Mouse (Mus musculus) intestine, embryonic 16.5 days (tissue): ENCODE data around the gene Slc25a13. TPM values are rescaled to one million over a fixed set of nuclear protein-coding genes. Genes with fewer than 3 reads are reported as not detected.

Experiments
- ATAC-seq: fragments of 200-750 bp; cut with Nextera tagmentation; 2 replicates; pipeline ENCODE4 v1.8.0; 2017; ENCODE audit warnings: moderate TSS enrichment, moderate library complexity
- H3K27ac ChIP-seq: fragments of 300-500 bp; sonication (generic); 2 replicates; pipeline ENCODE4 v1.5.1; 2014; ENCODE audit warnings: mild to moderate bottlenecking, low read length
- H3K27me3 ChIP-seq: fragments of 300-500 bp; sonication (generic); replicated peaks from 2 replicates; pipeline ENCODE4 v1.6.1; 2014; ENCODE audit warnings: low read length, control low read depth, mixed read lengths; ENCODE audit not compliant: control insufficient read depth, insufficient read depth
- H3K36me3 ChIP-seq: fragments of 300-500 bp; sonication (generic); 2 replicates; pipeline ENCODE4 v1.6.1; 2014; ENCODE audit warnings: low read length, control low read depth; ENCODE audit not compliant: control insufficient read depth, insufficient read depth
- H3K4me1 ChIP-seq: fragments of 300-500 bp; sonication (generic); 2 replicates; pipeline ENCODE4 v1.6.1; 2014; ENCODE audit warnings: low read length, control low read depth, mixed read lengths; ENCODE audit not compliant: control insufficient read depth, insufficient read depth
- H3K4me2 ChIP-seq: fragments of 300-500 bp; sonication (generic); 2 replicates; pipeline ENCODE4 v1.6.1; 2014; ENCODE audit warnings: low read depth, low read length, control low read depth
- H3K4me3 ChIP-seq: fragments of 300-500 bp; sonication (generic); 2 replicates; pipeline ENCODE4 v1.5.1; 2014; ENCODE audit warnings: mild to moderate bottlenecking, low read length
- H3K9ac ChIP-seq: fragments of 300-500 bp; sonication (generic); 2 replicates; pipeline ENCODE4 v1.6.1; 2014; ENCODE audit warnings: low read depth, low read length
- H3K9me3 ChIP-seq: fragments of 300-500 bp; sonication (generic); 2 replicates; pipeline ENCODE4 v1.6.1; 2016; ENCODE audit warnings: low read length, control low read depth; ENCODE audit not compliant: control insufficient read depth
- WGBS: fragments of 180-500 bp; shearing (Covaris S2); extraction: QIAGEN DNeasy Blood & Tissue Kit; methylation state at CpG from one replicate; pipeline ENCODE4 v1.1.7; 2014; 5-methylcytosine and 5-hydroxymethylcytosine counted together
- polyA plus RNA-seq: library from polyadenylated mRNA; unstranded; fragments of >200 nt; fragmentation: Nextera tagmentation; extraction: Ambion mirVana; gene quantifications from 2 replicates; pipeline ENCODE4 v1.2.1, GENCODE M21; 2015

Slc25a13 gene
- polyA plus RNA-seq, 1 experiment from 2014 or later = 53.1 TPM

- no peak for ATAC-seq
- Histone ChIP-seq H3K36me3 (no peaks in the 10 kb centered on the region), H3K4me1 (no peaks in the 10 kb centered on the region), H3K27ac (no peak overlapping the region), H3K4me3 (no peak overlapping the region), H3K9me3 (no peaks in the 10 kb centered on the region), H3K4me2 (no peak overlapping the region), H3K27me3 (no peaks in the 10 kb centered on the region), H3K9ac (no peak overlapping the region)
- WGBS = 83% methylated on average over 10 of the region's 10 CpGs
Measured at GRCm38 (mm10) chr6:6092497-6092896, 124.5 kb downstream of the Slc25a13 start.

DNA sequence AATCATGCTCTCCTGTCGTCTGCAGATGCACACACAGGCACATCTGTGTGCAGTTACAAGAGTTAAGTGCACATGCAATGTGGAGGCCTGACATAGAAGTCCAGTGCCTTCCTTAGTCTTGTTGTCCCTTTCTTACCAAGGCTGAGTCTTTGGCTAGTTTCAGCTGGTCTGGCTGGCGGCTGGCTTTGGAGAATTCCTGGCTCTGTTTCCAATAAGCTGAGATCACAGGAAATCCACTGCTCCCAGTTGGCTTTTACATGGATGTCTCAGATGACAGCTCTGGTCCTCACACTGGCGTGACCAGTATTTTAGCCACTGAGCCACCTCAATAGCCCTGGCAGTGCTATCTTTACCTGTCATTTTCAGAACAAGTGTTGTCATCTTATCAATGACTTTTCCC lies 126.0 kb downstream of the Slc25a13 start:
- no peak overlapping the region for H3K27ac ChIP-seq
- no peaks in the 10 kb centered on the region for H3K36me3 ChIP-seq
- 89% methylated on average over 3 of the region's 3 CpGs for WGBS
- no peaks in the 10 kb centered on the region for H3K9me3 ChIP-seq
- H3K27me3 ChIP-seq = no peaks in the 10 kb centered on the region
- H3K4me2 ChIP-seq = no peak overlapping the region
- no peak overlapping the region for H3K4me3 ChIP-seq
- ATAC-seq = no peak
- no peak overlapping the region for H3K9ac ChIP-seq
- no peaks in the 10 kb centered on the region for H3K4me1 ChIP-seq

DNA sequence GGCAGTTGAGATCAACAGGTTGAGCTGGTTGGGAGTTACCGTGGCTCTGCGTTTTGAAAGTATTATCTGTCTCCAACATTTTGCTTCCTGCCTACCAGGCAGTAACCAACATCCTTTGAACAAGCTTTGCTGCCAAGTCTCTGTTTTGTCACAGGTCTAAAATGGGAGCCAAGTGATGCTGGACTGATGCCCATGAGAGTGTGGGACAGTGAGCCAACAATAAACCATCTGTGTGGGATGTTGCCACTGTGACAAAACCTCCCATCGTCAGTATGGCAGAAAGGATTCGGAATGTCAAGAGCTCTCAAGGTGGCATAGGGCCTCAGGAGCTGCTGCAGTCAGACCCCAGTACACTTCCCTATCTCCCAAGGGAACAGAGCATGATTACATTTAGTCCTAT lies 128.8 kb downstream of the Slc25a13 start:
- 84% methylated on average over 4 of the region's 4 CpGs for WGBS
- Histone ChIP-seq H3K4me2 (no peak overlapping the region), H3K27me3 (no peaks in the 10 kb centered on the region), H3K9me3 (no peaks in the 10 kb centered on the region), H3K36me3 (no peaks in the 10 kb centered on the region), H3K9ac (no peak overlapping the region), H3K27ac (no peak overlapping the region), H3K4me3 (no peak overlapping the region), H3K4me1 (no peaks in the 10 kb centered on the region)
- no peak for ATAC-seq

GRCm38 (mm10) chr6:6080484-6080883 lies 136.5 kb downstream of the Slc25a13 start:
- H3K27ac ChIP-seq = no peak overlapping the region
- H3K36me3 ChIP-seq = 0 out of 2 replicates have a peak, but pooled peaks cover 2% of the 10 kb centered on the region
- no peak overlapping the region for H3K4me3 ChIP-seq
- H3K9ac ChIP-seq = no peak overlapping the region
- no peak overlapping the region for H3K4me2 ChIP-seq
- no peaks in the 10 kb centered on the region for H3K9me3 ChIP-seq
- WGBS = 89% methylated on average over 1 of the region's 1 CpGs
- no peak for ATAC-seq
- H3K27me3 ChIP-seq = no peaks in the 10 kb centered on the region
- no peaks in the 10 kb centered on the region for H3K4me1 ChIP-seq

- Histone ChIP-seq H3K4me1 (no peaks in the 10 kb centered on the region), H3K27me3 (no peaks in the 10 kb centered on the region), H3K9ac (no peak overlapping the region), H3K9me3 (no peaks in the 10 kb centered on the region), H3K27ac (no peak overlapping the region), H3K4me3 (no peak overlapping the region), H3K36me3 (0 out of 2 replicates have a peak, but pooled peaks cover 2% of the 10 kb centered on the region), H3K4me2 (no peak overlapping the region)
- 79% methylated on average over 4 of the region's 4 CpGs for WGBS
- no peak for ATAC-seq
Measured at GRCm38 (mm10) chr6:6077234-6077633, 139.7 kb downstream of the Slc25a13 start.

DNA sequence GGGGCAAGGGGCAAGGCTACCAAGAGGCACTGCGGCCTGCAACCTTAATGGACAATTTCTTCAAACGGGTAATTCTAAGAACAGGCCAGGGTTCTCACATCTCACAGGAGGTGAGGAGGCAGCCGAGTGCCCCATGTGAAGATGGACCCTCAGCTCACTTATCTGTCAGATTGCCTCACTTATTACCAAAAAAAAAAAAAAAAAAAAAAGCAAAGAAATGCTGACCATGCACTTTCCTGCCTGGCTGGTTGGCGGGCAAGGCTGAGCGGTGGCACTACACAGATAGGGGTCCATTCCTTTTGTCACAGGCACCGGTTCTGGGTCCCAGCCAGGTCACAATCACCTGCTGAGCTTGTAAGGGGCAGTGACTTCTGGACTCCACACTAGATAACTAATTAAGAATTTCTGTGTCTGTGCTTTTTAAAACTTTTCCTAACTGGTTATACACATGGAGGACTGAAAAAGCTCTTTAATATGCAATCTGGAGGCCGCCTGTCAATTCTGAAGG lies 141.0 kb downstream of the Slc25a13 start:
- Histone ChIP-seq H3K4me3 (no peak overlapping the region), H3K27ac (no peak overlapping the region), H3K36me3 (0 out of 2 replicates have a peak, but pooled peaks cover 2% of the 10 kb centered on the region), H3K9me3 (no peaks in the 10 kb centered on the region), H3K4me2 (no peak overlapping the region), H3K4me1 (no peaks in the 10 kb centered on the region), H3K27me3 (no peaks in the 10 kb centered on the region), H3K9ac (no peak overlapping the region)
- no peak for ATAC-seq
- WGBS = 89% methylated on average over 7 of the region's 7 CpGs

GRCm38 (mm10) chr6:6071038-6071437 lies 145.9 kb downstream of the Slc25a13 start:
- no peaks in the 10 kb centered on the region for H3K9me3 ChIP-seq
- 84% methylated on average over 7 of the region's 7 CpGs for WGBS
- H3K4me1 ChIP-seq = no peaks in the 10 kb centered on the region
- H3K4me3 ChIP-seq = no peak overlapping the region
- no peaks in the 10 kb centered on the region for H3K27me3 ChIP-seq
- H3K4me2 ChIP-seq = no peak overlapping the region
- no peak overlapping the region for H3K9ac ChIP-seq
- ATAC-seq = no peak
- no peaks in the 10 kb centered on the region for H3K36me3 ChIP-seq
- H3K27ac ChIP-seq = no peak overlapping the region

GRCm38 (mm10) chr6:6070015-6070414 lies 147.0 kb downstream of the Slc25a13 start:
- Histone ChIP-seq H3K4me1 (no peaks in the 10 kb centered on the region), H3K9me3 (no peaks in the 10 kb centered on the region), H3K36me3 (no peaks in the 10 kb centered on the region), H3K4me2 (no peak overlapping the region), H3K27me3 (no peaks in the 10 kb centered on the region), H3K9ac (no peak overlapping the region), H3K4me3 (no peak overlapping the region), H3K27ac (no peak overlapping the region)
- 7% methylated on average over 3 of the region's 3 CpGs for WGBS
- no peak for ATAC-seq

DNA sequence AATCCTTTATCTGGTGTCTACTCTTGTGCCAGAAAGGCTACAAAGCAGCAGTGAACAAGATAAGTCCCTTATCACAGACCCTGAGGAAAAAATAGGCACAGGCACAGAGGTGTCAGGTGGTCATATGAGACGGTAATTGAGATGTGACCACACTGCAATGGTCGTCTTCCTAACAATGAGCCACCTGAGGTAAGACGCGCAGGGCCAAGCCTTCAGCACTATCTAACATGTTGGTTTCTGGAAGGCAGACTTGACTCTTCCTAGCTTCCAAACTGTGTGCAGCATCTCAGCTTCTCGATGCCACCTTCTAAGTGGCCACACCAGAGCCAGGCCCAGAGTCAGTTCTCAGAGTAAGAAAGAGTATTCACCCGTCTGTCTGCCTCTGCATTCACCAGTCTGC lies 149.8 kb downstream of the Slc25a13 start:
- H3K9ac ChIP-seq = no peak overlapping the region
- H3K27me3 ChIP-seq = no peaks in the 10 kb centered on the region
- WGBS = 91% methylated on average over 6 of the region's 6 CpGs
- no peak for ATAC-seq
- H3K9me3 ChIP-seq = no peaks in the 10 kb centered on the region
- H3K4me1 ChIP-seq = no peaks in the 10 kb centered on the region
- no peak overlapping the region for H3K27ac ChIP-seq
- no peak overlapping the region for H3K4me2 ChIP-seq
- no peak overlapping the region for H3K4me3 ChIP-seq
- no peaks in the 10 kb centered on the region for H3K36me3 ChIP-seq

DNA sequence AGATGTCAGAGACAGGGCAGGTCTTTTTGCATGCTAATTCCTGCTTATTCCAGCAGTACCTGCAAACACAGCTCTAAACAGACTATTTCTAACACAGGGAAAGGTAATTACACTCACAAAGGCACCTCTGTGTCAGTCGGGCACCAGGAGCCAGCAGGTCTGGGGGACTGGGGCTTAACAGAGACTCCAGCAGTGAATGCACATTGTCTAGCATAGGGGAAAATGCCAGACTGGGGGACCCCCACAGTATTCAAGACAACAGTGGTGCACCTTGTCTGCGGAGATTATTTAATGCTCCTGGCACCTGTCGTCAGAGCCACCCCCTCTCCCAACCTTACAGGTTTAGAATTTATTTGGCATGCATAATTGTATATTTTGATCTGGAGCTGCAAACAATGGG lies 158.4 kb downstream of the Slc25a13 start:
- WGBS = 67% methylated on average over 3 of the region's 3 CpGs
- H3K36me3 ChIP-seq = no peaks in the 10 kb centered on the region
- no peak overlapping the region for H3K9ac ChIP-seq
- no peak overlapping the region for H3K4me3 ChIP-seq
- no peaks in the 10 kb centered on the region for H3K27me3 ChIP-seq
- H3K4me2 ChIP-seq = no peak overlapping the region
- no peak for ATAC-seq
- H3K9me3 ChIP-seq = no peaks in the 10 kb centered on the region
- H3K27ac ChIP-seq = no peak overlapping the region
- H3K4me1 ChIP-seq = no peaks in the 10 kb centered on the region
